Comparison of ENCODE assay signal across 22 mouse cellular contexts in the genomic region with DNA sequence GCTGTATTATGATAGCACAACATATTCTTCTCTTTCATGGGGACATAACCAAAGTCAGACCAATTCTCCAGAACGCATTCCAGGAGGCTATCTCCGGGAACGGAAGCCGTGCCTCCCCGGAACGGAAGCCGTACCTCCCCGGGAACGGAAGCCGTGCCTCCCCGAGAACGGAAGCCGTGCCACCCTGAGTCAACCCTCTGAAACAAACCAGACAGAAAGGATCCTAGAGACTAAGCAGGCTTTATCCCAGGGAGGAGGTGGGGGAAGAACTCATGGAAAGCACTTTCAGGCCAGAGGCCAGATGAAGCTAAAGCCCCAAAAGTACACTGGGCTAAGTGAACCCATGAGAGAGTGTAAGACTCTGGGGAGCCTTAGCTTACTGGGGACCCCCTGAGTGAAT. TPM values are rescaled to one million over a fixed set of nuclear protein-coding genes. Genes with fewer than 3 reads are reported as not detected.
DNase-seq lines count a peak whose midpoint lies in the region; TF ChIP-seq lines count a peak whose summit lies in the region.
"Had no signal": no experiment of that assay in that cellular context is flagged by ENCODE, and none has a peak within 500 bp of the region (broad histone marks: within the 10 kb centered on the region; RNA-seq: fewer than 3 reads in every experiment).

No protein-coding gene starts in this region.

- no peak for TF ChIP-seq CTCF in testis, adult 2 months (IDR thresholded peaks at IDR 0.05; ENCODE audit: control insufficient read depth, insufficient read depth, insufficient replicate concordance, low read depth, low read length)

- peaks cover 4% of the 10 kb centered on the region; the same call in 1 of the 2 replicates for H3K4me1 ChIP-seq in testis, adult 2 months (ENCODE audit: control insufficient read depth, insufficient read depth, low read length)
- H3K4me1 ChIP-seq: embryonic facial prominence, embryonic 12.5 days; forebrain, embryonic 13.5 days; forebrain, embryonic 15.5 days had no signal

- H3K27ac ChIP-seq in testis, adult 2 months (ENCODE audit: control insufficient read depth, insufficient read depth, low read depth, low read length), result no peak overlapping the region
- H3K27ac ChIP-seq: embryonic facial prominence, embryonic 10.5 days; embryonic facial prominence, embryonic 12.5 days; forebrain, embryonic 13.5 days; forebrain, embryonic 15.5 days had no signal

- peak overlapping the region; percentile 73 for H3K4me3 ChIP-seq in testis, adult 2 months (ENCODE audit: control insufficient read depth, low read depth, low read length)
- H3K4me3 ChIP-seq: embryonic facial prominence, embryonic 10.5 days; embryonic facial prominence, embryonic 12.5 days; forebrain, embryonic 13.5 days; forebrain, embryonic 15.5 days had no signal

- DNase-seq in testis, postnatal 14 days (ENCODE audit: low spot score), result no peak
- DNase-seq in R1 (ENCODE audit: low read depth, low spot score), result peak; percentile 66
- no peak for DNase-seq in kidney, postnatal 10 days
- no peak for DNase-seq in lung, postnatal 14 days
- DNase-seq: adrenal gland, adult 8-10 months; adrenal gland, postnatal 14 days; adrenal gland, postnatal 36 days; B cell, adult 2 months; cerebellum, adult 11-12 months; cerebellum, adult 2 months; cerebellum, adult 9-10 months; cerebellum, postnatal 10 days; cerebellum, postnatal 25 days; forebrain, postnatal 0 days had no signal

- H3K27me3 ChIP-seq in testis, adult 2 months (ENCODE audit: control insufficient read depth, insufficient read depth, low read length), result no peaks in the 10 kb centered on the region
- H3K27me3 ChIP-seq: CH12.LX; embryonic facial prominence, embryonic 12.5 days; forebrain, embryonic 13.5 days; forebrain, embryonic 15.5 days; Patski had no signal

- TF ChIP-seq POLR2A in testis, adult 2 months (IDR thresholded peaks at IDR 0.05; ENCODE audit: control insufficient read depth, low read depth, low read length), result no peak; the same call in 1 of the 2 replicates

- no peaks in the 10 kb centered on the region for H3K36me3 ChIP-seq in testis, adult 2 months (ENCODE audit: control insufficient read depth, insufficient read depth, low read length)
- H3K36me3 ChIP-seq: embryonic facial prominence, embryonic 10.5 days; embryonic facial prominence, embryonic 12.5 days; forebrain, embryonic 15.5 days; G1E had no signal

RNA-seq across cellular contexts. Expression of a gene that starts 16.1 kb away (rescaled TPM):
- polyA plus RNA-seq in testis, adult 2 months (2012; rRNA removed), result 0.14 and 0.21 TPM in 2 replicates
- polyA plus RNA-seq: G1E had no signal
